Mouse (Mus musculus) embryonic facial prominence, embryonic 13.5 days (tissue): ENCODE measurements around the gene Fam213a. TPM values are rescaled to one million over a fixed set of nuclear protein-coding genes. Genes with fewer than 3 reads are reported as not detected.

Source experiments
- ATAC-seq: fragments of 200-750 bp; cut with Nextera tagmentation; 2 replicates; pipeline ENCODE4 v1.8.0; 2017; ENCODE audit warnings: low read depth; ENCODE audit not compliant: insufficient number of reproducible peaks, insufficient read depth, low FRiP score, low TSS enrichment
- H3K27ac ChIP-seq: fragments of 300-500 bp; sonication (generic); 2 replicates; pipeline ENCODE4 v1.5.1; 2015; ENCODE audit warnings: moderate library complexity, mild to moderate bottlenecking, inconsistent platforms
- H3K27me3 ChIP-seq: fragments of 300-500 bp; sonication (generic); 2 replicates; pipeline ENCODE4 v1.6.1; 2015; ENCODE audit warnings: mild to moderate bottlenecking, inconsistent platforms
- H3K36me3 ChIP-seq: fragments of 300-500 bp; sonication (generic); 2 replicates; pipeline ENCODE4 v1.6.1; 2015; ENCODE audit warnings: mild to moderate bottlenecking, inconsistent platforms
- H3K4me1 ChIP-seq: fragments of 300-500 bp; sonication (generic); 2 replicates; pipeline ENCODE4 v1.6.1; 2015; ENCODE audit warnings: inconsistent platforms
- H3K4me2 ChIP-seq: fragments of 300-500 bp; sonication (generic); 2 replicates; pipeline ENCODE4 v1.6.1; 2015; ENCODE audit warnings: moderate library complexity, mild to moderate bottlenecking, inconsistent platforms
- H3K4me3 ChIP-seq: fragments of 300-500 bp; sonication (generic); 2 replicates; pipeline ENCODE4 v1.5.1; 2015; ENCODE audit warnings: mild to moderate bottlenecking, inconsistent platforms
- H3K9ac ChIP-seq: fragments of 300-500 bp; sonication (generic); 2 replicates; pipeline ENCODE4 v1.6.1; 2015; ENCODE audit warnings: mild to moderate bottlenecking, inconsistent platforms
- H3K9me3 ChIP-seq: fragments of 300-500 bp; sonication (generic); 2 replicates; pipeline ENCODE4 v1.6.1; 2016; ENCODE audit warnings: inconsistent platforms
- WGBS: fragments of 180-500 bp; shearing (Covaris S2); methylation state at CpG from one replicate; pipeline ENCODE4 v1.1.7; 2015; ENCODE audit warnings: mixed read lengths; 5-methylcytosine and 5-hydroxymethylcytosine counted together
- polyA plus RNA-seq: library from polyadenylated mRNA; unstranded; fragments of >200 nt; fragmentation: Nextera tagmentation; extraction: Ambion mirVana; gene quantifications from 2 replicates; pipeline ENCODE4 v1.2.1, GENCODE M21; 2015

Fam213a gene
- polyA plus RNA-seq, 1 experiment from 2014 or later = 99.4 TPM

DNA sequence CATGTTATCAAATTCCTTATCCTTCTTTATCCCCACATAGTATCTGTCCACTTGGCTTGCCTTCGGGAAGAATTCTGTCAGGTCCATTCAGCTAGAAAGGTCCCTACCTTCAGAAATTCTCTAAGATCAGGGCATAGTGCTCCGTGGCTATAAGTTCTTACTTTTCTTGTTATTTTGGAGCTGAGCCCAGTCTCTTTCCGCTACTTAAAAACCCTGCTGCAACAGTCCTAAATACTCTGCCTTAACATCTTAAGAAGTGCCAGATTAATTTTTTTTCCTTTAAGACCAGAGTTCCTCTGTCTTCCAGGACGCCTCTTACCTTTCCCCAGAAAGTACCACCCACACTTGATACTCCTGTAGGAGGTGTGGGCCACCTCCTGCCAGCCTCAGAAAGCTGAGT is 53.4 kb downstream of the Fam213a start:
- no peaks in the 10 kb centered on the region for H3K9me3 ChIP-seq
- H3K36me3 ChIP-seq = no peaks in the 10 kb centered on the region
- ATAC-seq = no peak
- H3K4me1 ChIP-seq = peaks cover 91% of the 10 kb centered on the region
- no peak overlapping the region for H3K9ac ChIP-seq
- H3K27me3 ChIP-seq = no peaks in the 10 kb centered on the region
- H3K4me2 ChIP-seq = no peak overlapping the region
- WGBS = 28% methylated on average over 4 of the region's 4 CpGs
- peak overlapping the region; percentile 86; the same call in 1 of the 2 replicates for H3K27ac ChIP-seq
- H3K4me3 ChIP-seq = no peak overlapping the region

GRCm38 (mm10) chr14:40959586-40959985 is 54.0 kb downstream of the Fam213a start:
- H3K4me3 ChIP-seq = no peak overlapping the region
- peak overlapping the region; percentile 86 for H3K27ac ChIP-seq
- no peaks in the 10 kb centered on the region for H3K27me3 ChIP-seq
- no peaks in the 10 kb centered on the region for H3K9me3 ChIP-seq
- H3K4me2 ChIP-seq = no peak overlapping the region
- no peaks in the 10 kb centered on the region for H3K36me3 ChIP-seq
- H3K9ac ChIP-seq = no peak overlapping the region
- ATAC-seq = no peak
- H3K4me1 ChIP-seq = peaks cover 90% of the 10 kb centered on the region
- 33% methylated on average over 3 of the region's 3 CpGs for WGBS

DNA sequence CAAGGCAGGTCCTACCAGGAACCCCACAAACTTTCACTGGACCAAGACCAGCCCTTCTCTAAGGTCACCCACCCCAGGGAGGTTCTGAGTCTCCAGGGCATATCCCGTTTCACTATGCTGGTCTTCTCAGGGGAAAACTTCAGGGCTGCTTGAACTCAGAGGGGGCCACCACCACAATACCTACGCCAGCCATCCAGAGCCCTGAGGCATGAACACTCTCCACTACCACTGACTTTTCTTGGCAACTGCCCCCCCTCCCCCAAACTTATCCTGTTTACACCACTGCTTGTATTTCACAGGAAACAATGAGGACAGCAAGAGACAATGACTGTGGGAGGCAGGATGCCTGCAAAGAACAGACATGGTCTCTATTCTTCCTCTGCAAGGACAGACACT is 54.6 kb downstream of the Fam213a start:
- H3K4me3 ChIP-seq = no peak overlapping the region
- H3K27me3 ChIP-seq = no peaks in the 10 kb centered on the region
- H3K9ac ChIP-seq = no peak overlapping the region; the same call in 1 of the 2 replicates
- H3K36me3 ChIP-seq = no peaks in the 10 kb centered on the region
- WGBS = 35% methylated on average over 2 of the region's 2 CpGs
- peaks cover 90% of the 10 kb centered on the region for H3K4me1 ChIP-seq
- no peaks in the 10 kb centered on the region for H3K9me3 ChIP-seq
- peak overlapping the region; percentile 36; the same call in 1 of the 2 replicates for H3K4me2 ChIP-seq
- no peak; the same call in 1 of the 2 replicates for ATAC-seq
- peak overlapping the region; percentile 86 for H3K27ac ChIP-seq

DNA sequence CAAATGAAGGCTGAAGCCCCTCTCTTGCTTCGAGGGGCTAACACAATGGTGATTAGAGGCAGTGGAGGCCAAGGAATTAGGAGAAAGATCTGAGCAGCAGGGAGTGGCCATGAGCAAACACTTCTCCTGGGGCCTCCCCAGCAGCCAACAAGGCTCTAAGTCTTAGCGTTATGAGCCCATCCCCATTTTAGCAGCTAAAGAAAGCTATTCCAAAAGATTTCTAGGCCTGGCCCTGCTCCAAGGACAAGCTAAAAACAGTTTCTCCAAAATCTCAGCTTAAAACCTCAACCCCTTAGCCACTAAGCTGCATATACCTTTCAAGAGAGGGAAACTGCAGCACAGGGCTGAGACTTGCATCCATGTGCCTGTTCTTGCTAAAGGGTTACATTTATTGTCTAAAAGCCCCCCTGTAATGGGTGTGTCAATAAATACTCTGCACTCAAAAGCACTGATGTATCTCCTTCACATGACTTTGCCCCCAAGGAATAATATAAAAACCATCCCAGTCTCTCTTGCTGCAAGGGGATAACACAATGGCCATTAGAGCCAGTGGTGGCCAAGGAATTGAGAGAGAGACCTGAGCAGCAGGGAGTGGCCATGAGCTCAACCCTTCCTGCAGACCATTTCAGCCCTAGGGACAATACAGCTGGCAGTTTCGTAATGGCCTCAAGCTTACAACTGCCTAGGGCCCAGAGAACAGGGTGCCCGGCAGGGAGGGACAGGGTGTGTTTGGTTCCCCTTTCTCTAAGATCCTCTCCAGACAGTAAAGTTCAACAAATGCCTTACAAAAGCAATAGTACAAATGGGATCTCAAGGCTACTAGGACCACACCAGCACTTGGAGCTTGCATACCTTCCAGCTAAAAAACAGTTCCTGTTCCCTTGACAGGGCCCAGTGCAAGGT is 55.3 kb downstream of the Fam213a start:
- H3K4me3 ChIP-seq = no peak overlapping the region
- H3K27me3 ChIP-seq = no peaks in the 10 kb centered on the region
- ATAC-seq = no peak
- peaks cover 90% of the 10 kb centered on the region for H3K4me1 ChIP-seq
- WGBS = 27% methylated on average over 4 of the region's 4 CpGs
- H3K9me3 ChIP-seq = no peaks in the 10 kb centered on the region
- H3K9ac ChIP-seq = peak overlapping the region; percentile 51; the same call in 1 of the 2 replicates
- no peaks in the 10 kb centered on the region for H3K36me3 ChIP-seq
- H3K27ac ChIP-seq = peak overlapping the region; percentile 86
- H3K4me2 ChIP-seq = peak overlapping the region; percentile 36

GRCm38 (mm10) chr14:40957607-40958006 is 56.0 kb downstream of the Fam213a start:
- 40% methylated on average over 3 of the region's 3 CpGs for WGBS
- Histone ChIP-seq H3K27ac (peak overlapping the region; percentile 86), H3K27me3 (no peaks in the 10 kb centered on the region), H3K4me3 (no peak overlapping the region), H3K9me3 (no peaks in the 10 kb centered on the region), H3K4me2 (peak overlapping the region; percentile 36), H3K36me3 (no peaks in the 10 kb centered on the region), H3K4me1 (peaks cover 90% of the 10 kb centered on the region), H3K9ac (no peak overlapping the region)
- no peak for ATAC-seq

DNA sequence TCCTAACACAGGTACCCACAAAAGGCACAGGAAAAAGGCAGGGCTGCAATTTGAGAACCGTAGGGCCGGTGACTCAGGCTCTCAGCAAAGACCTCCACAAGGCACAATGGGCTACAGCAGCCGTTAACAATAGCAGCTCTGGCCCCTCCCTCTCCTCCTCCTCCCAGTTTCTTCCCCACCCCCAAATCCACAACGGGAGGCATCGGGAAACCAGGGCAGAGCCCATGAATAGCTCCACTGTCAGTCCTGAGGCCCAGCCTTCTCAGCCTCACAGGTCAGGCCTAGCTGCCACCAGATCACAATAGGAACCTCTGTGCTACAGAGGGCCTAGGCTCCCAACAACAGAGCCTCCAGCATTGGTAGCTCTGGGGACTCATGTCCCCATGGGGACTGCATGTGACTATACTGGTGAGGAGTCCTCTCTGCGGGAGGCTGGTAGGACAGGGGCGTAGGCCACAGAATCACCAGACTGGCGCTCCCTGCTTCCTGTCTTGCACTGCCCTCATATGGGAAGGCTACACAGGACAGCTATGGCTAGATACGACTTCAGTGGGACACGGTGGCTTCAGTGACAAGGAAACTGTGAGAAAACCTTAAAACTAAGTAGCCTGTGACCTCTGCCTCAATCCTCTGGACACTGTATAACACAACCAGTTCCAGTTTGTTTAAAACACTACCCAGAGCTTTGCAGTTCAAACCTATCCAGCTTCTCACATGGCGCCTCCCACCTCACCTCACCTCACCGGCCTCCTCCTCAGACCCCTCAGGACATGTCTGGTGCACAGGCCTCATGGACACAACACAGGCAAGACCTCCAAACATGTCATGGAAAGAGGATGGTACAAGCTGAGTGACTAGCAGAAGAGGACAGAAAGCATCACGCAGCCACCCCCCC is 57.1 kb downstream of the Fam213a start:
- Histone ChIP-seq H3K9me3 (no peaks in the 10 kb centered on the region), H3K36me3 (no peaks in the 10 kb centered on the region), H3K4me2 (peak overlapping the region; percentile 48), H3K27ac (peak overlapping the region; percentile 91), H3K4me3 (no peak overlapping the region), H3K9ac (peak overlapping the region; percentile 59), H3K4me1 (peaks cover 86% of the 10 kb centered on the region), H3K27me3 (no peaks in the 10 kb centered on the region)
- ATAC-seq = peak; percentile 67
- WGBS = 25% methylated on average over 13 of the region's 13 CpGs

GRCm38 (mm10) chr14:40955596-40956251 is 57.9 kb downstream of the Fam213a start:
- peak overlapping the region; percentile 91 for H3K27ac ChIP-seq

DNA sequence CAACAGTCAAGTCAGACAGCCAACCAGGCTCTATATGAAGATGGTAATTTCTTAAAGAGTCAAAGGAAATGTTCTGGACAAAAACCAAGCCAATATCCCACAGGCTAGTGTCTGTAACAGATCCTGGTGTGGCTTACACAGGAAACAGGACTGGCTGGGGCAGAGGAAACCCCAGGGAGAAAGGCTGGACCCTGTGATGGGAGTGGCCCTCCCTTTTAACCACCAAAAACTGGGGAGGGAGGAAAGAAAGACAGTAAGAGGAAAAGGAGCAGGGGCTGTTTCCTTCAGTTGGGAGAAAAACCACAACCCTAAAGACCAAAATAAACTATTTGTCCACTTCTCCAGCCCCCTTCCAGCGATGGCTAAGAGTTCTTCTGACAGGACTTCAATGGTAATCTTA is 58.4 kb downstream of the Fam213a start:
- no peak for ATAC-seq
- no peaks in the 10 kb centered on the region for H3K27me3 ChIP-seq
- no peaks in the 10 kb centered on the region for H3K9me3 ChIP-seq
- 54% methylated on average over 1 of the region's 1 CpGs for WGBS
- H3K4me2 ChIP-seq = peak overlapping the region; percentile 48; the same call in 1 of the 2 replicates
- no peaks in the 10 kb centered on the region for H3K36me3 ChIP-seq
- H3K27ac ChIP-seq = peak overlapping the region; percentile 91
- peaks cover 90% of the 10 kb centered on the region for H3K4me1 ChIP-seq
- no peak overlapping the region for H3K4me3 ChIP-seq
- 0 out of 2 replicates have a peak overlapping the region, but pooled peaks have one; percentile 36 for H3K9ac ChIP-seq

More at GRCm38 (mm10) chr14:40955596-40956251, 57.9 kb downstream of the Fam213a start:
- H3K9me3 ChIP-seq = no peaks in the 10 kb centered on the region
- H3K9ac ChIP-seq = peak overlapping the region; percentile 59
- H3K36me3 ChIP-seq = no peaks in the 10 kb centered on the region
- WGBS = 9% methylated on average over 10 of the region's 10 CpGs
- peak overlapping the region; percentile 48 for H3K4me2 ChIP-seq
- peaks cover 89% of the 10 kb centered on the region for H3K4me1 ChIP-seq
- no peak overlapping the region for H3K4me3 ChIP-seq
- 0 out of 2 replicates have a peak, but pooled peaks have one; percentile 16 for ATAC-seq
- no peaks in the 10 kb centered on the region for H3K27me3 ChIP-seq

GRCm38 (mm10) chr14:40953381-40953780 is 60.2 kb downstream of the Fam213a start:
- no peak overlapping the region for H3K4me3 ChIP-seq
- H3K9me3 ChIP-seq = no peaks in the 10 kb centered on the region
- H3K4me1 ChIP-seq = peaks cover 90% of the 10 kb centered on the region
- H3K27me3 ChIP-seq = no peaks in the 10 kb centered on the region
- H3K9ac ChIP-seq = no peak overlapping the region
- H3K4me2 ChIP-seq = no peak overlapping the region
- ATAC-seq = no peak
- no peak overlapping the region for H3K27ac ChIP-seq
- WGBS = 59% methylated on average over 5 of the region's 5 CpGs
- no peaks in the 10 kb centered on the region for H3K36me3 ChIP-seq

DNA sequence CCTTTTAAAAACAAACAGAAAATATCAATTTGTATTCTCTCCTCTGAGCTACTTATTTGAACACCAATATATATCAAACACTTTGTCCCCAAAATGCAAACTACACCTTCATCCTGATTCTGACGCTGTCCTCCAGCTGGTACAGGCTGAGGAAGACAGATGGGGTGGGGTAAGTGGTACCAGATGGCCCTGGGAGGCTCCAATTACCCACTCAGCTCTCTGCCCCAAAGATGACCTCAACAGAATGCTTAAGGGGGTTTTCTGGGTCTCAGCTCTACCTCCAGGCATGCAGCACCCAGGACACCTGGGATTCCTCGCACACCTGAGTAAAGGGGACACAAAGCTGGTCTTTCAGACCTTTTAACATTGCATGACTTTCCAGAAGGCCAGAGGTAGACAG is 60.9 kb downstream of the Fam213a start:
- Histone ChIP-seq H3K4me3 (no peak overlapping the region), H3K4me1 (peaks cover 90% of the 10 kb centered on the region)
- no peak for ATAC-seq

GRCm38 (mm10) chr14:40952301-40952700 is 61.3 kb downstream of the Fam213a start:
- Histone ChIP-seq H3K4me2 (no peak overlapping the region), H3K27ac (0 out of 2 replicates have a peak overlapping the region, but pooled peaks have one; percentile 7), H3K9me3 (no peaks in the 10 kb centered on the region), H3K4me3 (no peak overlapping the region), H3K36me3 (no peaks in the 10 kb centered on the region; the same call in 1 of the 2 replicates), H3K27me3 (no peaks in the 10 kb centered on the region), H3K9ac (no peak overlapping the region), H3K4me1 (peaks cover 89% of the 10 kb centered on the region)
- ATAC-seq = no peak
- 65% methylated on average over 3 of the region's 3 CpGs for WGBS

More for the DNA sequence above, 60.9 kb downstream of the Fam213a start:
- Histone ChIP-seq H3K27me3 (no peaks in the 10 kb centered on the region), H3K4me2 (no peak overlapping the region), H3K9me3 (no peaks in the 10 kb centered on the region), H3K9ac (no peak overlapping the region), H3K36me3 (no peaks in the 10 kb centered on the region; the same call in 1 of the 2 replicates), H3K27ac (no peak overlapping the region)
- 11% methylated on average over 2 of the region's 2 CpGs for WGBS
